Mouse (Mus musculus): Measurements from ENCODE around the gene Peli1. TPM values are rescaled to one million over a fixed set of nuclear protein-coding genes. Genes with fewer than 3 reads are reported as not detected.
A peak's percentile ranks its signal among the peaks of the same experiment; 100 is the strongest.

The Peli1 gene
- polyA plus RNA-seq, 1 experiment from 2014 or later, result 19.0 TPM

GRCm38 (mm10) chr11:21093081-21093815 is 2.2 kb downstream of the Peli1 start:
- Histone ChIP-seq H3K9me3 (replicated peaks) (no peaks in the 10 kb centered on the region), H3K36me3 (no peaks in the 10 kb centered on the region), H3K4me2 (peak overlapping the region; percentile 40), H3K4me1 (replicated peaks) (peaks cover 5% of the 10 kb centered on the region; the same call in 1 of the 2 replicates), H3K4me3 (no peak overlapping the region), H3K27me3 (no peaks in the 10 kb centered on the region), H3K27ac (no peak overlapping the region), H3K9ac (no peak overlapping the region)
- 36% methylated on average over 3 of the region's 3 CpGs for WGBS
- ATAC-seq (replicated peaks; ENCODE audit: insufficient number of reproducible peaks, insufficient read depth, low FRiP score, low read depth), result no peak

GRCm38 (mm10) chr11:21096590-21096989 is 5.5 kb downstream of the Peli1 start:
- H3K27me3 ChIP-seq, result no peaks in the 10 kb centered on the region
- H3K36me3 ChIP-seq, result no peaks in the 10 kb centered on the region
- WGBS, result 94% methylated on average over 2 of the region's 2 CpGs
- H3K9me3 ChIP-seq (replicated peaks), result no peaks in the 10 kb centered on the region
- no peak overlapping the region for H3K9ac ChIP-seq
- no peak for ATAC-seq (replicated peaks; ENCODE audit: insufficient number of reproducible peaks, insufficient read depth, low FRiP score, low read depth)
- no peak overlapping the region for H3K4me3 ChIP-seq
- no peak overlapping the region for H3K27ac ChIP-seq
- H3K4me1 ChIP-seq (replicated peaks), result peaks cover 4% of the 10 kb centered on the region; the same call in 1 of the 2 replicates
- H3K4me2 ChIP-seq, result no peak overlapping the region

GRCm38 (mm10) chr11:21098457-21098856 is 7.4 kb downstream of the Peli1 start:
- Histone ChIP-seq H3K4me1 (replicated peaks) (peaks cover 2% of the 10 kb centered on the region; the same call in 1 of the 2 replicates), H3K27ac (no peak overlapping the region), H3K4me2 (no peak overlapping the region), H3K27me3 (no peaks in the 10 kb centered on the region), H3K9ac (no peak overlapping the region), H3K36me3 (no peaks in the 10 kb centered on the region), H3K9me3 (replicated peaks) (no peaks in the 10 kb centered on the region), H3K4me3 (no peak overlapping the region)
- no peak for ATAC-seq (replicated peaks; ENCODE audit: insufficient number of reproducible peaks, insufficient read depth, low FRiP score, low read depth)
- 81% methylated on average over 2 of the region's 2 CpGs for WGBS

- no peaks in the 10 kb centered on the region for H3K27me3 ChIP-seq
- no peak overlapping the region for H3K4me2 ChIP-seq
- 94% methylated on average over 1 of the region's 1 CpGs for WGBS
- no peak for ATAC-seq (replicated peaks; ENCODE audit: insufficient number of reproducible peaks, insufficient read depth, low FRiP score, low read depth)
- H3K9me3 ChIP-seq (replicated peaks), result no peaks in the 10 kb centered on the region
- no peaks in the 10 kb centered on the region for H3K36me3 ChIP-seq
- H3K27ac ChIP-seq, result no peak overlapping the region
- H3K4me1 ChIP-seq (replicated peaks), result peaks cover 16% of the 10 kb centered on the region
- no peak overlapping the region for H3K4me3 ChIP-seq
- no peak overlapping the region for H3K9ac ChIP-seq
These were observed 9.6 kb downstream of the Peli1 start for GRCm38 (mm10) chr11:21100704-21101103.

- no peak overlapping the region for H3K27ac ChIP-seq
- WGBS, result 69% methylated on average over 4 of the region's 4 CpGs
- no peak for ATAC-seq (replicated peaks; ENCODE audit: insufficient number of reproducible peaks, insufficient read depth, low FRiP score, low read depth)
- no peak overlapping the region for H3K9ac ChIP-seq
- no peak overlapping the region for H3K4me3 ChIP-seq
- H3K4me1 ChIP-seq (replicated peaks), result peaks cover 16% of the 10 kb centered on the region
- no peaks in the 10 kb centered on the region for H3K27me3 ChIP-seq
- H3K9me3 ChIP-seq (replicated peaks), result no peaks in the 10 kb centered on the region
- no peaks in the 10 kb centered on the region for H3K36me3 ChIP-seq
- H3K4me2 ChIP-seq, result no peak overlapping the region
These were observed 10.2 kb downstream of the Peli1 start for GRCm38 (mm10) chr11:21101286-21101685.

GRCm38 (mm10) chr11:21102273-21103005 is 11.3 kb downstream of the Peli1 start:
- Histone ChIP-seq H3K4me1 (replicated peaks) (peaks cover 16% of the 10 kb centered on the region), H3K27me3 (no peaks in the 10 kb centered on the region), H3K4me2 (no peak overlapping the region), H3K9me3 (replicated peaks) (no peaks in the 10 kb centered on the region), H3K36me3 (no peaks in the 10 kb centered on the region), H3K27ac (no peak overlapping the region), H3K4me3 (no peak overlapping the region), H3K9ac (no peak overlapping the region)
- ATAC-seq (replicated peaks; ENCODE audit: insufficient number of reproducible peaks, insufficient read depth, low FRiP score, low read depth), result no peak
- WGBS, result 87% methylated on average over 6 of the region's 6 CpGs

GRCm38 (mm10) chr11:21103186-21103585 is 12.1 kb downstream of the Peli1 start:
- H3K9ac ChIP-seq, result no peak overlapping the region
- WGBS, result 59% methylated on average over 2 of the region's 2 CpGs
- H3K27me3 ChIP-seq, result no peaks in the 10 kb centered on the region
- no peaks in the 10 kb centered on the region for H3K9me3 ChIP-seq (replicated peaks)
- no peak overlapping the region for H3K4me2 ChIP-seq
- no peak for ATAC-seq (replicated peaks; ENCODE audit: insufficient number of reproducible peaks, insufficient read depth, low FRiP score, low read depth)
- H3K4me1 ChIP-seq (replicated peaks), result peaks cover 16% of the 10 kb centered on the region
- H3K4me3 ChIP-seq, result no peak overlapping the region
- H3K27ac ChIP-seq, result no peak overlapping the region
- H3K36me3 ChIP-seq, result no peaks in the 10 kb centered on the region

GRCm38 (mm10) chr11:21105393-21105792 is 14.3 kb downstream of the Peli1 start:
- WGBS, result 21% methylated on average over 1 of the region's 1 CpGs

GRCm38 (mm10) chr11:21107120-21107519 is 16.0 kb downstream of the Peli1 start:
- H3K4me2 ChIP-seq, result no peak overlapping the region
- 97% methylated on average over 1 of the region's 1 CpGs for WGBS
- H3K36me3 ChIP-seq, result no peaks in the 10 kb centered on the region
- no peak overlapping the region for H3K9ac ChIP-seq
- H3K9me3 ChIP-seq (replicated peaks), result no peaks in the 10 kb centered on the region
- H3K27me3 ChIP-seq, result no peaks in the 10 kb centered on the region
- H3K4me3 ChIP-seq, result no peak overlapping the region
- ATAC-seq (replicated peaks; ENCODE audit: insufficient number of reproducible peaks, insufficient read depth, low FRiP score, low read depth), result no peak
- H3K4me1 ChIP-seq (replicated peaks), result peaks cover 14% of the 10 kb centered on the region
- no peak overlapping the region for H3K27ac ChIP-seq

More at GRCm38 (mm10) chr11:21105393-21105792, 14.3 kb downstream of the Peli1 start:
- H3K4me2 ChIP-seq, result no peak overlapping the region
- H3K9ac ChIP-seq, result no peak overlapping the region
- H3K4me3 ChIP-seq, result no peak overlapping the region
- no peak overlapping the region for H3K27ac ChIP-seq
- H3K36me3 ChIP-seq, result no peaks in the 10 kb centered on the region
- H3K9me3 ChIP-seq (replicated peaks), result no peaks in the 10 kb centered on the region
- ATAC-seq (replicated peaks; ENCODE audit: insufficient number of reproducible peaks, insufficient read depth, low FRiP score, low read depth), result no peak
- H3K27me3 ChIP-seq, result no peaks in the 10 kb centered on the region
- peaks cover 14% of the 10 kb centered on the region for H3K4me1 ChIP-seq (replicated peaks)

GRCm38 (mm10) chr11:21109279-21109678 is 18.2 kb downstream of the Peli1 start:
- H3K9me3 ChIP-seq (replicated peaks), result no peaks in the 10 kb centered on the region
- no peaks in the 10 kb centered on the region for H3K36me3 ChIP-seq
- H3K4me1 ChIP-seq (replicated peaks), result peaks cover 8% of the 10 kb centered on the region
- H3K4me2 ChIP-seq, result no peak overlapping the region
- no peaks in the 10 kb centered on the region for H3K27me3 ChIP-seq
- ATAC-seq (replicated peaks; ENCODE audit: insufficient number of reproducible peaks, insufficient read depth, low FRiP score, low read depth), result no peak
- WGBS, result 77% methylated on average over 2 of the region's 2 CpGs
- H3K9ac ChIP-seq, result no peak overlapping the region
- H3K27ac ChIP-seq, result no peak overlapping the region
- no peak overlapping the region for H3K4me3 ChIP-seq

- no peaks in the 10 kb centered on the region for H3K36me3 ChIP-seq
- H3K9me3 ChIP-seq (replicated peaks), result no peaks in the 10 kb centered on the region
- WGBS, result 80% methylated on average over 2 of the region's 2 CpGs
- no peak overlapping the region for H3K27ac ChIP-seq
- no peak for ATAC-seq (replicated peaks; ENCODE audit: insufficient number of reproducible peaks, insufficient read depth, low FRiP score, low read depth)
- no peak overlapping the region for H3K4me3 ChIP-seq
- no peaks in the 10 kb centered on the region for H3K27me3 ChIP-seq
- H3K4me2 ChIP-seq, result no peak overlapping the region
- H3K9ac ChIP-seq, result no peak overlapping the region
- no peaks in the 10 kb centered on the region for H3K4me1 ChIP-seq (replicated peaks)
These were observed 23.4 kb downstream of the Peli1 start for GRCm38 (mm10) chr11:21114516-21114915.
